Mouse (Mus musculus): ENCODE data around the gene Tpst2. TPM values are rescaled to one million over a fixed set of nuclear protein-coding genes. Genes with fewer than 3 reads are reported as not detected.

Tpst2 gene
- polyA plus RNA-seq, 1 experiment = 40.7 TPM

GRCm38 (mm10) chr5:112280863-112281660 is 4.6 kb downstream of the Tpst2 start:
- DNase-seq (ENCODE audit: extremely low spot score in 1 of 2, low spot score in 1 of 2) = no peak

DNA sequence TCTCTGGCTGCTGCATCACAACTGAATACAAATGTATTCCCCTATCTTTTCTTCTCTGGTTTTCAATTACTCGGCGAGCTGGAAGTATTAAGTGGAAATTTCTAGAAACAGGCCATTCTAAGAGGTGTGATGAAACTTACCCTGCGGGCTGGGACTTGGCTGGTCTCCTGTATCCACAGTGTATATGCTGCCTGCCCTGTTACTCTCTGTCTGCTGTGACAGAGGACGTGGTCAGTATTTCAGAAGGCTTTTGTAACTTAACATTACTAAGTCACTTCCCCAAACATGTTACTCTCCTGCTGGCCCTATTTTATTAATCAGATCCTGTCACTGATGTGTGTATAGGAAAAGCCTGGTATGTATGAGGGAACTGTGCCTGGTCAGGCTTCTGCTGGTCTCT is 5.2 kb downstream of the Tpst2 start:
- no peak for DNase-seq (ENCODE audit: extremely low spot score in 1 of 2, low spot score in 1 of 2)

DNA sequence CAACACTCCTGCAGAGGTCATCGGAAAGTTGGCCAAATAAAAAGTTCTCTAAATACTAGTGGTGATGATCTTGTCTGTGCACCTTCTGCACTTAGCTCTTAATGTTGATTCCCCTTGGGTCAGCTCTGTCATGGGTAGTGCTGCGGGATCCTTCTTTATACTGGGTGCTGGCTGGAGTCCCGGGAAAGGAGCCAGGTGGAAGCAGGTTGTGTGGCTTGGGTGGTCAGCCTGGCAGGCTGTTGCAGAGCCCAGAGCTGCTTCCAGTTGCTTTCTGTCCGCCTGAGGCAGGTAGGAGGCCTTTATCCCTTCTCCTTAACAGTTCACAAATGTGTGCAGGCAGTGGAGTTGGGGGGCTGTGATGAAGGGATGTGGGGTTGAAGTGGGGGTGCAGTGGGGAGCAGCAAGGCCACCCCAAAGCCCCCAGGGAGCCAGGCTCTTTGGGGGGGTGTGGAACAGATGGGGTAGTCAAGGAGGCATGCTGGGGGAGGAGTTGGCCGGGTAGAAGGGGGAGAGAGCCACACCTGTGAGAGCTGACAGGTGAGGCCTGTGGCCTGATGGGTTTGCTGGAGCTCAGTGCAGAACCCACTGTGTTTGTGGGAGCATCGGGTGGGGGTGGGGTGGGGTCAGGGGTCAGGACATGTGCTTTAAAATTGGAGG is 5.8 kb downstream of the Tpst2 start:
- no peak for DNase-seq (ENCODE audit: extremely low spot score in 1 of 2, low spot score in 1 of 2)

- DNase-seq (ENCODE audit: extremely low spot score in 1 of 2, low spot score in 1 of 2) = no peak
Observed at GRCm38 (mm10) chr5:112282780-112283482, 6.4 kb downstream of the Tpst2 start.

- no peak for DNase-seq (ENCODE audit: extremely low spot score in 1 of 2, low spot score in 1 of 2)
Observed at GRCm38 (mm10) chr5:112283543-112284202, 7.2 kb downstream of the Tpst2 start.

DNA sequence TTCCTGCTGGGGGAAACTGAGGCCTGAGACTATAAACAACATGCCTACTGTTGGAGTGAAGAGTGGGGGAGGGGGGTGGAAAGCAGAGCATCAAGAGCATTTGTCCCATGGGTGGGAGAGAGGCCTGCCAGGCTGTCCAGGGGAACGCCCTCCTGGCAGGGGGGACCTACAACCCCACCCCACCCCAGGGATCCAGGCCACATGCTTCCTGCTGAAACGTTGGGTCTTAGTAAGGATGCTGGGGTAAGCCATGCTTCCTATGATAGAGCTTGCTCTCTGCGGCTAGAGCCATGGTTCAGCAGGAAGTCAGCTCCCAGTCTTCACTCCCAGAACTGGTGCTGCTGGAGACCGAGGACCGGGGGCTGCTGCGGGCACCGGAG is 7.7 kb downstream of the Tpst2 start:
- DNase-seq (ENCODE audit: extremely low spot score in 1 of 2, low spot score in 1 of 2) = no peak

DNA sequence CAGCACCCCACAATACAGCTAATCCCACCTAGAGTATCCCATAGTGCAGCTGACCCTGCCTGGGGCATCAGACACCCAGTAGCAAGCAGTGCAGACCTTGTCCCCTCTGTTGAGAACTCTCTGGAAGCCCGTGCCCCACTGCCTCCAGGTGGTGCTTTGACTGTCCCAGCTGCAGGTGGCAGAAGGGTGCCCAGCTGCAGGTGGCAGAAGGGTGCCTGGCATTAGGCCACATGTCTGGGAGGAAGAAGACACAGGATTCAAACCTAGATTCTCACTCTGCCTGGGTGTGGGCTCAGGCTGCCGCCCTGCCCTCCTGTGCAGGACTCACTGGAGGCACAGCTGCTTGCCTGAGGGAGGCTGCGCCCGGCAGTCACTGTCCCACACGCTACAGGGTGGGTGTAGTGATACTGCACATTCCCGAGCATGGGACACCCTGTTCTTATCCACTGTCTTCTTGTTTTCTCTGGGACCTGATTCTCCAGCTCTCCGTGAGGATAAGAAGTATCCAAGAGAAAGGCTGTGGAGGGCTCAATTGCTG is 9.1 kb downstream of the Tpst2 start:
- DNase-seq (ENCODE audit: extremely low spot score in 1 of 2, low spot score in 1 of 2) = no peak

- no peak for DNase-seq (ENCODE audit: extremely low spot score in 1 of 2, low spot score in 1 of 2)
Observed at GRCm38 (mm10) chr5:112286608-112286983, 10.1 kb downstream of the Tpst2 start.

- DNase-seq (ENCODE audit: extremely low spot score in 1 of 2, low spot score in 1 of 2) = no peak
Observed at GRCm38 (mm10) chr5:112286984-112287641, 10.6 kb downstream of the Tpst2 start.

DNA sequence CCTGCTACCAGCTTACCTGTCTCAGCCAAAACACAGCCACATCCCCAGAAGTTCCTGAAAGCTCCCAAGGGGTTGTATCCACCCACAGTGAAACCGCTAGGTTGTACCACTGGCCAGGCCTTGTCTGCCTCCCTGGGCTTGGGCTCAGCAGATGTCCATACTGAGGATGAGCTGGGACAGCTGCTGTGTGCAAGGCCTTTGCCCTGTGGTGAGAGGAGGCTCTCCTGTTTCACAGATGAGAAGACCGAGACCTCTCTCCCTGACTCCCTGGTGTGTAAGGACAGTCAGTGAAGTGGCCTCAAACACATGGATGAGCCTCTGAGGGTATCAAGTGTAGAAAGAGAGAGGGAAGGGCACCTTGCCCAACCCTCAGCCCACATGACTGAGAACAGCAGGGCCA is 11.2 kb downstream of the Tpst2 start:
- DNase-seq (ENCODE audit: extremely low spot score in 1 of 2, low spot score in 1 of 2) = no peak

DNA sequence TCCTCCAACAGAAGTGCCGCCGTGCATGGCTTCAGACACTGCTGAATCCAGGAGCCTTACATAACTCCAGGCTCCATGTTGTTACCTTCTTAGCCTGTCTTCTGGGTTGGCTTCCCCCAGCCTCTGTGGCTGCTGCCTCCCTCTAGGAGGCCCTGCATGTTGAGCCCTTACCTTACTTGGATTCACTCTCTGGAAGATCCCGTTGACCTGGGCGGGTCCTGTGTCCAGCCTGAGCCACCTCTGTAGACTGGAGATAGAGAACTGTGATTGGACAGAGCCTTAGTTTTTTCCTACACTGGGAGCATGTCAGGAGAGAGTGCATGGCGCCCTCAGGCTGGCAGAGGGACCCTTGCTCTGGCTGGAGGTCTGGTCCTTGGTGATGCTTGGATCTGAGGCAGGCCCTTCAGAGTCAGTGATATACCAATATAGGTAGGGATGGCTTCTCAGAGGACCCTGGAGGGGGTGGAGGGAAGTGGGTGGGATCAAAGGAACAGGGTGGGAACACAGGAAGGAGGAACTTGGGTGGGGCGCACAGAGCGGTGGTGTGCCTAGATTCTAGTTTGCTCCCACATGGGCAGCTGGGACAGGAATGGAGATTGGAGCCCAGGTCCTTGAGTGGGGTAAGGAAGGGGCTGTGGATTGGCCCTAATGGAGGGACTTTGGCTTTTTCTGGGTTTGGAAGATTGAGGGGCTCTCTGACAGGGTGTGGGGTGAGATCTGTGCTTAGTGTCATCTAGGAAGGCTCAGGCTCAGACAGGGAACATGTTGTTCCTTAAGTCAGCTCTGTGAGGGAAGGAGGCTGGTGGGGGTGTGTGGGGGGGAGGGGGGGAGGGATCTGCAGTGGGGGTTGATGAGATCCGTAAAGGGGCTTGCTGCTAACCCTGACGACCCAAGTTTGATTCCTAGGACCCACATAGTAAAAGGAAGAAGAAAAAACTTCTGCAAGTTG is 12.0 kb downstream of the Tpst2 start:
- no peak for DNase-seq (ENCODE audit: extremely low spot score in 1 of 2, low spot score in 1 of 2)

- no peak for DNase-seq (ENCODE audit: extremely low spot score in 1 of 2, low spot score in 1 of 2)
Observed at GRCm38 (mm10) chr5:112289236-112289635, 12.7 kb downstream of the Tpst2 start.

- no peak for DNase-seq (ENCODE audit: extremely low spot score in 1 of 2, low spot score in 1 of 2)
Observed at GRCm38 (mm10) chr5:112289819-112290535, 13.5 kb downstream of the Tpst2 start.

DNA sequence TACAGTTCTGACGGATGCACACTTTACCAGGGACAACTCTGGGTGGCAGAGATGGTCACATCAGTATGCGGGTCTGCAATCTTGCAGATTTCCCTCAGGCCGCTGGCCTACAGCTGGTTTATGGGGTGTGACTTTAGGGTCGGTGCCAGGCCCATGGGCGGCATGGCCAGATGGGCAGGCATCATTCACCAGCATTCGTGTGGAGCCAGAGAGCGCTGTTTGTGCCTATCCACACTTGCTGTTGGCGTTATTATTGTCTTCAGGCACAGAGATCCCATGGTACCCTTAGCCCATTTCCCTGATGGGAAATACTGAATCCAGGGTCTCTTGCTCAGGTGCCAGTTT is 14.0 kb downstream of the Tpst2 start:
- DNase-seq (ENCODE audit: extremely low spot score in 1 of 2, low spot score in 1 of 2) = no peak

- no peak for DNase-seq (ENCODE audit: extremely low spot score in 1 of 2, low spot score in 1 of 2)
Observed at GRCm38 (mm10) chr5:112291866-112292265, 15.4 kb downstream of the Tpst2 start.

DNA sequence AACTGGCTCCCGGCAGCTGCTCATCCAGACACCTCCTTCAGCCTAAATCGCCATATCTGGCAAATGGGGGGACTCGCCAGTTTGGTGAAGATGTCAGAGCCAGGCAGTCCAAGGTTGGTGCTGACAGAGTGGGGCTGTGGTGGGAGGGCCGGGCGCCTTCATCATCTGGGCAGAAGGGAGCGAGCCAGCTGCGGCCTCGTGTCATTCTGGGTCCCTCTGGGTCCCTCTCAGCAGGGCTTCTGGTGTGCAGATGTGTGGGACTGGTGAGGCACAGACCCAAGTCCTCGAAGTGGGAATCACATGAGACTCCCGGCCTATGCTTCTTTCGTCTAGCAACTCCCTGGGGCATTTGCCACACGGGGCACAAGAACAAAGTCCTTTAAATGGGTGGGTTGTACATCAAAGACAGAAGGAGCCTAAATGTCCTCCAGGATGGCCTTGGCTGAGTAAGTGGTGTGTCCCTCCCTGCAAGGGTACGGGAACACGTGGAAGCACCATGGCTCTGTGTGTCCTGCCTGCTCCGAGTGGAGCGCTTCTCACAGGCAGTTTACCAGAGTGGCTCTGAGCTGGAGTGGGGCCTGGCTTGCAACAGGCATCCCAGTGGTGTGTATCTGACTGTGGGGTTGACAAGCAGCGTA is 16.0 kb downstream of the Tpst2 start:
- DNase-seq (ENCODE audit: extremely low spot score in 1 of 2, low spot score in 1 of 2) = no peak

- no peak for DNase-seq (ENCODE audit: extremely low spot score in 1 of 2, low spot score in 1 of 2)
Observed at GRCm38 (mm10) chr5:112293800-112294199, 17.3 kb downstream of the Tpst2 start.

DNA sequence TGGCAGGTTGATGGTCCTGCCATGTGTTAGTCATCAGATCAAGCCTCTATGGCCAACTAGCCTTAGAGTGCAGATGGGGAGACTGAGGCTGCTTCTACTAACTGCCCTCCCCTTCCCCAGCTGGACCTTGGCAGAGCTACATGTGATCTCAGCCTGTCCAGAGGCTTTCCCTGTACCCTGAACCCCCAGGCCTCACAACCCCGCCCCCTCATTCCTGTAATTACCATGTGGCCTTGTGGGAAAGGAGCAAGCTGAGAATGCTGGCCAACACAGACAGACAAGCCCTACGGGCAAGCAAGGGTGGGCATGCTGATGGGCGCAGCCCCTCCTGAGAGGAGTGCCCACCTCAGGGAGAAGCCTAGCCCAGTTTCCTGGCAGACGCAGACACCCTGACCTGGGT is 18.2 kb downstream of the Tpst2 start:
- DNase-seq (ENCODE audit: extremely low spot score in 1 of 2, low spot score in 1 of 2) = no peak
